12 mouse cellular contexts compared by ENCODE assay signal in the genomic region with DNA sequence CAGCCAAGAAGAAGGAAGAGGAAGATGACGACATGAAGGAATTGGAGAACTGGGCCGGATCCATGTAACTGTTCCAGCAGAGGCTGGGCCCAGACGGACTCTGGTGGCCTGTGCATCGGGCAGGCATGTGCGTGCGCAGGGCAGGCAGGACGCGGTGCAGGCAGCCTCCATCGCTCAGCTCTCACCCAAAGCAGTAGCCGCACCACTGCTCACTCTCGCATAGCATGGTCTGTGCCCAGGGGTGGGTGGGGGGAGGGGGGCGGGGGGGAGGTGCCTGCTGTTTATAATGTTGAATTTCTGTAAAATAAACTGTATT. TPM values are rescaled to one million over a fixed set of nuclear protein-coding genes. Genes with fewer than 3 reads are reported as not detected.
A peak's percentile ranks its signal among the peaks of the same experiment; 100 is the strongest.
DNase-seq lines count a peak whose midpoint lies in the region; ATAC-seq and TF ChIP-seq lines count a peak whose summit lies in the region.
"Had no signal": no experiment of that assay in that cellular context is flagged by ENCODE, and none has a peak within 500 bp of the region (broad histone marks: within the 10 kb centered on the region; RNA-seq: fewer than 3 reads in every experiment).

No protein-coding gene starts in this region.

- DNase-seq in adrenal gland, postnatal 10 days: peak; percentile 47
- no peak for DNase-seq in adrenal gland, postnatal 14 days
- DNase-seq in lung, embryonic 14.5 days: peak; percentile 48
- DNase-seq in lung, adult 2 months: no peak
- DNase-seq in heart, postnatal 0 days (ENCODE audit: low spot score): no peak
- peak; percentile 41 for DNase-seq in lung, postnatal 36 days
- DNase-seq in layer of hippocampus, adult 9-11 months: no peak
- DNase-seq in layer of hippocampus, adult 2 months (ENCODE audit: low spot score in 2 of 2): no peak
- DNase-seq: right cerebral cortex, postnatal 14 days had no signal

- no peak overlapping the region for H3K4me3 ChIP-seq in lung, embryonic 14.5 days (ENCODE audit: low read depth, low read length)
- no peak overlapping the region for H3K4me3 ChIP-seq in lung, adult 2 months (replicated peaks; ENCODE audit: extremely low read depth, low read depth, low read length)
- no peak overlapping the region for H3K4me3 ChIP-seq in heart, postnatal 0 days (ENCODE audit: low read depth, low read length)
- no peak overlapping the region for H3K4me3 ChIP-seq in layer of hippocampus, adult 2 months
- H3K4me3 ChIP-seq: liver, embryonic 12.5 days had no signal

- WGBS in lung, embryonic 14.5 days: 75% methylated on average over 12 of the region's 12 CpGs
- 65% methylated on average over 12 of the region's 12 CpGs for WGBS in lung, adult 2 months
- 75% methylated on average over 12 of the region's 12 CpGs for WGBS in heart, postnatal 0 days

- H3K27me3 ChIP-seq in lung, embryonic 14.5 days (ENCODE audit: insufficient read depth, low read length): no peaks in the 10 kb centered on the region
- no peaks in the 10 kb centered on the region for H3K27me3 ChIP-seq in heart, postnatal 0 days (ENCODE audit: control insufficient read depth, insufficient read depth, low read length)
- H3K27me3 ChIP-seq: liver, embryonic 12.5 days had no signal

- no peaks in the 10 kb centered on the region for H3K9me3 ChIP-seq in lung, embryonic 14.5 days (ENCODE audit: low read depth, low read length)
- H3K9me3 ChIP-seq in heart, postnatal 0 days (replicated peaks; ENCODE audit: control insufficient read depth, low read length): no peaks in the 10 kb centered on the region
- H3K9me3 ChIP-seq: liver, embryonic 12.5 days had no signal

- no peaks in the 10 kb centered on the region for H3K4me1 ChIP-seq in lung, embryonic 14.5 days (ENCODE audit: insufficient read depth)
- H3K4me1 ChIP-seq in lung, adult 2 months (ENCODE audit: control insufficient read depth, insufficient read depth, low read length): no peaks in the 10 kb centered on the region
- H3K4me1 ChIP-seq in heart, postnatal 0 days (ENCODE audit: control insufficient read depth, insufficient read depth): no peaks in the 10 kb centered on the region
- H3K4me1 ChIP-seq: liver, embryonic 12.5 days had no signal

- H3K27ac ChIP-seq in lung, embryonic 14.5 days (ENCODE audit: low read depth): peak overlapping the region; percentile 61; the same call in 1 of the 2 replicates
- no peak overlapping the region for H3K27ac ChIP-seq in heart, postnatal 0 days (ENCODE audit: low read depth)
- no peak overlapping the region for H3K27ac ChIP-seq in layer of hippocampus, adult 2 months
- H3K27ac ChIP-seq: liver, embryonic 12.5 days had no signal

- no peak for TF ChIP-seq CTCF in lung, embryonic 14.5 days (IDR thresholded peaks at IDR 0.05; ENCODE audit: low read depth)
- TF ChIP-seq CTCF in lung, adult 2 months (IDR thresholded peaks at IDR 0.05; ENCODE audit: insufficient read depth, low read length): no peak
- no peak for TF ChIP-seq CTCF in heart, postnatal 0 days (IDR thresholded peaks at IDR 0.05; ENCODE audit: low read depth)
- no peak for TF ChIP-seq CTCF in layer of hippocampus, adult 2 months (conservative IDR thresholded peaks at IDR 0.05)

- TF ChIP-seq EP300 in heart, postnatal 0 days (IDR thresholded peaks at IDR 0.05; ENCODE audit: low read depth): no peak

- H3K9ac ChIP-seq in lung, embryonic 14.5 days: no peak overlapping the region
- H3K9ac ChIP-seq in heart, postnatal 0 days (replicated peaks; ENCODE audit: low read depth, low read length): no peak overlapping the region
- H3K9ac ChIP-seq: liver, embryonic 12.5 days had no signal

- ATAC-seq in lung, embryonic 14.5 days (ENCODE audit: insufficient read depth): peak; percentile 72
- ATAC-seq in heart, postnatal 0 days (ENCODE audit: insufficient read depth, low read depth): peak; percentile 62; the same call in 1 of the 2 replicates
- ATAC-seq: inflammation-experienced regulatory T-cells, adult 6 months; liver, embryonic 12.5 days had no signal

- H3K4me2 ChIP-seq in lung, embryonic 14.5 days: no peak overlapping the region
- H3K4me2 ChIP-seq in heart, postnatal 0 days (ENCODE audit: low read depth, low read length): no peak overlapping the region
- H3K4me2 ChIP-seq: liver, embryonic 12.5 days; midbrain, embryonic 11.5 days had no signal

- TF ChIP-seq POLR2A in lung, adult 2 months (IDR thresholded peaks at IDR 0.05; ENCODE audit: borderline replicate concordance, extremely low read depth, low read depth, low read length): no peak

- peaks cover 58% of the 10 kb centered on the region for H3K36me3 ChIP-seq in lung, embryonic 14.5 days (ENCODE audit: insufficient read depth)
- H3K36me3 ChIP-seq in heart, postnatal 0 days (replicated peaks; ENCODE audit: control insufficient read depth, insufficient read depth, low read length): peaks cover 61% of the 10 kb centered on the region

RNA-seq across cellular contexts. Expression of a gene that starts 42.4 kb away (rescaled TPM):
- total RNA-seq in adrenal gland, postnatal 10 days (2021): 100 to 1,000 TPM; 174 to 180 TPM
- 195 and 201 TPM in 2 replicates for total RNA-seq in adrenal gland, postnatal 14 days (2021)
- 14.9 and 15.0 TPM in 2 replicates for polyA plus RNA-seq in lung, embryonic 14.5 days (2014; fragmentation: Nextera tagmentation; extraction: Ambion mirVana)
- polyA plus RNA-seq in lung, adult 2 months (2012; rRNA removed): 83.4 and 103 TPM in 2 replicates
- 75.6 and 80.7 TPM in 2 replicates for total RNA-seq in heart, postnatal 0 days (2014; rRNA removed; ENCODE audit: low replicate concordance)
- 20.1 and 23.5 TPM in 2 replicates for polyA plus RNA-seq in heart, postnatal 0 days (2015; fragmentation: Nextera tagmentation; extraction: Ambion mirVana)
- total RNA-seq in layer of hippocampus, adult 2 months (2021): 100 to 1,000 TPM; 206 to 215 TPM

Comparison
In these comparisons a context has a peak if more than half of its experiments do, and no peak if none do; other contexts are left out.
1. DNase-seq: peak in adrenal gland, postnatal 10 days (single experiment), lung, embryonic 14.5 days (single experiment) and lung, postnatal 36 days (single experiment); none in adrenal gland, postnatal 14 days (single experiment), lung, adult 2 months (single experiment), heart, postnatal 0 days (single experiment), layer of hippocampus, adult 9-11 months (single experiment) and layer of hippocampus, adult 2 months (0 of 2).